Mouse (Mus musculus) adrenal gland, postnatal 4 days (tissue): ENCODE data around the gene Ube2l6. TPM values are rescaled to one million over a fixed set of nuclear protein-coding genes. Genes with fewer than 3 reads are reported as not detected.

Experiments used
- DNase-seq, 2 experiments: peaks; one replicate each; pipeline ENCODE4 v3.0.0; 2021 to 2022; ENCODE audit warnings: low spot score in 2 of 2, mixed read lengths in 2 of 2
- total RNA-seq, 2 experiments: library from RNA; stranded (reverse); gene quantifications; 2 replicates each; pipeline ENCODE4 v1.2.3; 2021

The Ube2l6 gene
- total RNA-seq, 2 experiments from 2014 or later: 31.1 to 35.4 TPM

- DNase-seq: no peak
These were observed 39.4 kb downstream of the Ube2l6 start for GRCm38 (mm10) chr2:84837817-84838592.

GRCm38 (mm10) chr2:84838593-84838949 is 39.9 kb downstream of the Ube2l6 start, which contains the start of gene Slc43a1:
Gene Slc43a1 (plus strand): TSS chr2:84838850.
- DNase-seq: no peak

GRCm38 (mm10) chr2:84838993-84839980 is 40.7 kb downstream of the Ube2l6 start:
- DNase-seq: no peak

DNA sequence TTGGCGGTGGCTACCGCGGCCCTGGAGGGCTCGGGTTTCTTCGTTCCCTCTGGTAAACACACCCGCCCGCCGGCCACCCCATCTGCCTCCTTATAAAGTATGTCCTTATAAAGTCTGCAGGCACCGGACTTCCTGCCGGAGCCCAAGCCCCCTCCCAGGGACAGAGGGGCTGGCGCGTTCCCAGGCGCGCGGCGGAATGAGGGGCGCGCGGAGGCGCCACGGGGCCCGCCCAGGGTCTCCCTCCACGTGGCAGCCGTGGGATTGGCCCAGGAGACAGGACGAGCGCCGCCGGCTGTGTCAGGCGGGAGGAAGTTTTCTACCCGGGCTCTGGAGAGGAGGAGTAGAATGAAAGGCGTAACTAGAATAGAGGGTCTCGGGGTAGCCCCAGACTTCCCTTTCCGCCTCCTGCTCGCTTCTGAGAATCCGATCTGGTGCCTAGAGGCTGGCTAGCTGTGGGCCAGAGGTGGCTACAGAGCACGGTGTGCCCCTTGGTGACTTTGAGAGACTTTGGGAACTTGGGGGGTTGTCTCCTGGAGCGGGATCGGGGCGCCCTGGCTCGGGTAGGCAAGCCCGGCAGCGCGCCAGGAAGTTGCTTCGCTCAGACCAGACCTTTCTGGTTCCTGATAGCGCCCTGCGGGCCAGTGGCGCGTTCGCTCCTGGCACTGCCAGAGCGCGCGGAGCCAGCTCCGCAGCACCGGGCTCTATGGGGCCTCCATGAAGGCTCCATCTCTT is 41.6 kb downstream of the Ube2l6 start:
- no peak for DNase-seq

DNA sequence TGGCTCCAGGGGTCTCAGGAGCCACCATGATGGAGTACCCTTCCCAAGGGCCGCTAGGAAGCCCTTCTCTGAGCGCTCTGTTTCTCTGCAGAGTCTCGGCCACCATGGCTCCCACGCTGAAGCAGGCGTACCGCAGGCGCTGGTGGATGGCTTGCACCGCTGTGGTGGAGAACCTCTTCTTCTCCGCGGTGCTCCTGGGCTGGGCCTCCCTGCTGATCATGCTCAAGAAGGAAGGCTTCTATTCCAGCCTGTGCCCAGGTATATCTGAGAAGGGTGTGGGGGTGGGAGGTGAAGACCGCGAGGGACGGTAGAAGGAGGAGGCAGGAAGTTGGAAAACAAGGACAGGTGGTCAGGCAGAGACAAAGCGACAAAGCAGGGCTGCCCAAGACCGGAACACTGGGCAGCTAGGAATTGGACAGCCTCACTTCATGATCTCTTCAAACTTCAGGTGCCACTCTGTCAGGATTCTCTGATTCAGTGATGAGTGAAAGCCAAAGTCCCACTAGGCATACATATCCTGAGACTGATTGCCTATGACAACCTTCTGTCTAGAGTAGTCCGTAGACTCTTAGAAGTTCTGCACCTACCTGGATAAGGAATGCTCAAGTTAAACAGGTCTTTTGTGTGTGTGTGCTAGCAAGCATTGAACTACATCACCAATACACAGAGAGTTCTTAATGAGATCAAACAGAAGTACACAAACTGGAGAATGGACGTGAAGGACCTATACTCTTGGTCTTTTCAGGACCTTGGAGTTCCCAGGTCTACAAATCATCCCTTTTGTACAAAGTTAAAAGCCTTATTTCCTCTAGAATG is 42.3 kb downstream of the Ube2l6 start:
- DNase-seq: no peak

DNA sequence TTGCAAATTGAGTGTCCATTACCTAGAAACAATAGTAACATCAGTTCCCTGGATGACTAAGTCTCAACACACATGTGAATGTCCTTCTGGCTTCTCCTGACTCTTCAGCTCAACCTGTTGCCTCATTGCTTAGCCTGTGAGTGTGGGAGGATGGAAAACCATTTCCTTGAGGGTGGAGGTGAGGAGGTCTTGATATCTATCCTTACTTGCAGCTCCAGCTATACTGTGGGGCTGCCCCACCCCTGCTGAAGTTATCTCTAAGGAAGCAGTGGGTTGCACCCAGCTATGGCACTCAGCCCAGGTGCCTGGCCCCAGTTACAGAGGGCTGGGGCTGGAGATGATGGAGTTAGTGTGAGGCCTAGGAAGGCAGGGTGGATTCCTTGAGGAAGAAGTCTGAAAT is 43.3 kb downstream of the Ube2l6 start:
- DNase-seq: no peak

- DNase-seq: no peak
These were observed 45.0 kb downstream of the Ube2l6 start for GRCm38 (mm10) chr2:84843654-84844053.

DNA sequence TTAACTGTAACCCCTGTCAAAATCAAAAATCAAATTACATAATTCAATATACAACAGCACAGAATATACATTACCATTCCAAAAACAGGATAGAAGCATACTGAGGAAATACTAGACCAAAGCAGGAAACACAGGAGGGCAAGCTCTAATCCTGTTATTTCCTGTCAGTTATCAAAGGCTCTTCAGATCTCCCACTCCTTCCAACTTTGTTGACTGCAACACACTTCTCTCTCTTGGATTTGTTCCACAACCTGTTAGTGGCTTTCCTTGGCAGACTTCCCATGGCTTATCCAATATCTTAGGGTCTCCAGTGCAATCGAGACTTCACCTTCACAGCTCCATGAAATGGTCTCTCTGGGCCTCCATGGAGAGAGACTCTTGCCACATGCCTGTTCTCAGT is 46.6 kb downstream of the Ube2l6 start:
- DNase-seq: no peak

DNA sequence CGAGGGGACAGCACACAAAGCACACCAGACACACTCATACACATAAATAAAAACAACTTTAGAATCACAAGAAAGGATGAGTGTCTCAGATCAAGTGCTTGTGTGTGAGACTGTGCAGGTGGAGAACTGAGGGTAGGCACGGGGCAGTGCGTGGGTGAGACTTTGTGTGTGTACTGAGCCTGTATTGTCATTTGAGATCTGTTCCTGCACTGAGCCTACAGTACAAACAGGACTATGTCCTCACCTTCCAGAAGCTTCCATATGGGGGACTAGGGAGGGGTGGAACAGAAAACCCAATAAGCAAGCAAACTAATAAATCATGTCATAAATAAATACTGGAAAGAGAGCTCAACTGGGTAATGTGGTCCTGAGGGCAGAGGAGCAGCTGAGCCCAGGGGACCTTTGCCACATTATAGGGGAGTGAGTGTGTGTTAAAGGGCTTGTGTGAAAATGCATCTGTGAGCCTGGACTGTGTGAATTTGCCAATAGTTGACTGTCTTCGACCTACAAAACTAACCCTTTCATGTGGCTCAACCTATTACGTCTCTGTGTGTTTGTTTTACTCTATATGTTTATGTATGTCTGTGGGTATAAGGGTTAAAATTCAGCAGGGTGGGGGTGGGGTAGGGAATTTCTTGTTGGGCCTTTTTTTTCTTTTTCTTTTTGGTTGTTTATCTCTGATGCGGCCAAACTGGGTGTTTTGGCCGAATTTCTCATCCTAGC is 51.9 kb downstream of the Ube2l6 start:
- DNase-seq: no peak

DNA sequence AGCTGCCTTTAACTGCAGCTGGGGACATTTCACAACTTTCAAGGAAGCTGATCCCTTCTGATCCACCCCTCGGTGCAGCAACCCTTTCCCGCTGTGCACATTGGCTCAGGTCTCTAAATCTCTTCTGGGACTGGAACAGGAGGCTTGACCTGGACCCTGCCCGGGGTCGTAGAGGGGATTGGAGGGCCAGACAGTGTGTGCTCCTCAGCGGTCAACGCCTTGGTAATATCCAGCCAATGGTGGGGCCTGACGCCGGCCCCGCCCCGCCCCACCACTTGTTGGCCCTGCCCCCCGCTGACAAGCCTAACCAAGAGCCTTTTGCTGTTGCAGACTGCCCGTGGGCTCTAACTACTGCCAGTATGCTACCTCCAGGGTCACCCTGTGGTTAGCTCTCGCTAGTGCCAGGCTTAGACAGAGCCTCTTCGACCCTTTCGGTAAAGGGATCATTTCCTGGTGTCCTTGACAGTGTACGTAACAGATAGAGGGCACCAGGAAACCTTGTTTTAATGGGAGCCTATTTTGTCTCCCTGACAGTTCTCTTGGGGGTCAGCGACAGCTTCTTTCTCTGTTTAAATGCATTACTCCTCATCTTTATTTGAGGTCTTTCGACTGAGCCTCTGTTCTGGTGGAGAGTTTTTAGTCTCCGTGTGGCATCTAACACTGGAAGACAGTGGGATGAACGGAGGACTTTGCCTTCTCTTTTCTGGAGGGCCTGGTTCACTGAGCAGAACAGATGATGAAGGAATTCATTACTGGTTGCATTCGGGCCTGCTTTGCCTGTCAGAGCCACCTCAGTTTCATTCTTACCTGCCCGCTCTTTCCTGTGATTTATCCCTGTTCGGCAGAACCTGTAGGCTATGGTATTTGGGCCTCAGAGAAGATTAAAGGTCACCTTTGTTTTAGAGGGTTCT is 52.8 kb downstream of the Ube2l6 start:
- DNase-seq: peak; percentile 41 to 47

- DNase-seq: peak in 1 of 2 experiments; percentile 17
These were observed 57.1 kb downstream of the Ube2l6 start for GRCm38 (mm10) chr2:84855732-84856131.

GRCm38 (mm10) chr2:84858551-84858950 is 59.9 kb downstream of the Ube2l6 start:
- DNase-seq: no peak

Other genes starting within 250 kb of the Ube2l6 start
- gene Ctnnd1, start 148.1 kb upstream of the Ube2l6 start, total RNA-seq: 100 to 1,000 TPM; 157 to 165 TPM
- gene Btbd18, start 139.7 kb upstream of the Ube2l6 start, total RNA-seq: under 1 TPM; 0.22 to 0.42 TPM
- gene Selenoh, start 128.1 kb upstream of the Ube2l6 start, total RNA-seq: 10 to 100 TPM; 87.7 to 89.0 TPM
- not detected for gene Gm28635, start 120.8 kb upstream of the Ube2l6 start, total RNA-seq
- 10 to 100 TPM; 26.7 to 28.6 TPM for gene Med19, start 120.4 kb upstream of the Ube2l6 start, total RNA-seq
- gene Tmx2, start 119.7 kb upstream of the Ube2l6 start, total RNA-seq: 100 to 1,000 TPM; 114 to 116 TPM
- 10 to 100 TPM; 52.5 to 61.7 TPM for gene Zdhhc5, start 83.6 kb upstream of the Ube2l6 start, total RNA-seq
- 10 to 100 TPM; 13.0 to 15.2 TPM for gene Clp1, start 71.5 kb upstream of the Ube2l6 start, total RNA-seq
- 10 to 100 TPM; 12.0 to 18.2 TPM for gene Ypel4, start 64.8 kb upstream of the Ube2l6 start, total RNA-seq
- 1 to 10 TPM; 8.3 to 9.1 TPM for gene Gm19426, start 55.2 kb upstream of the Ube2l6 start, total RNA-seq
- 10 to 100 TPM; 64.5 to 76.4 TPM for gene Serping1, start 23.4 kb upstream of the Ube2l6 start, total RNA-seq
- 1 to 10 TPM; 1.8 to 3.9 TPM for gene Smtnl1, start 23.8 kb downstream of the Ube2l6 start, total RNA-seq
- 10 to 100 TPM; 40.5 to 43.7 TPM for gene Timm10, start 28.2 kb downstream of the Ube2l6 start, total RNA-seq
- 10 to 100 TPM in 1 of 2 experiments, 1 to 10 TPM in 1; 8.8 to 11.1 TPM for gene Slc43a1, start 40.0 kb downstream of the Ube2l6 start, total RNA-seq
- 1 to 10 TPM; 2.2 to 3.4 TPM for gene Rtn4rl2, start 87.9 kb downstream of the Ube2l6 start, total RNA-seq
- gene Slc43a3, start 137.8 kb downstream of the Ube2l6 start, total RNA-seq: 10 to 100 TPM; 66.4 to 68.4 TPM
- gene Prg2, start 181.6 kb downstream of the Ube2l6 start, total RNA-seq: 1 to 10 TPM; 2.2 to 7.8 TPM
- under 1 TPM; 0.50 to 0.73 TPM for gene Prg3, start 189.4 kb downstream of the Ube2l6 start, total RNA-seq
- 100 to 1,000 TPM; 184 to 197 TPM for gene Ssrp1, start 238.4 kb downstream of the Ube2l6 start, total RNA-seq
- gene P2rx3, start 238.6 kb downstream of the Ube2l6 start, total RNA-seq: 1 to 10 TPM; 1.8 to 2.1 TPM
- gene Tnks1bp1, start 249.2 kb downstream of the Ube2l6 start, total RNA-seq: 100 to 1,000 TPM; 138 to 142 TPM